In genomic region chr1:31152799-31153426, GRCm38 (mm10) we compare ENCODE assay signal across 13 mouse cellular contexts. TPM values are rescaled to one million over a fixed set of nuclear protein-coding genes. Genes with fewer than 3 reads are reported as not detected.
DNase-seq lines count a peak whose midpoint lies in the region; ATAC-seq and TF ChIP-seq lines count a peak whose summit lies in the region.
"Had no signal": no experiment of that assay in that cellular context is flagged by ENCODE, and none has a peak within 500 bp of the region (broad histone marks: within the 10 kb centered on the region; RNA-seq: fewer than 3 reads in every experiment).

No protein-coding gene starts in this region.

- 42% methylated on average over 2 of the region's 2 CpGs for WGBS in liver, embryonic 12.5 days (ENCODE audit: insufficient replicate concordance)
- WGBS in intestine, embryonic 15.5 days = 43% methylated on average over 2 of the region's 2 CpGs
- 62% methylated on average over 2 of the region's 2 CpGs for WGBS in neural tube, embryonic 14.5 days

- H3K4me2 ChIP-seq in liver, embryonic 12.5 days = no peak overlapping the region
- H3K4me2 ChIP-seq in intestine, embryonic 15.5 days (replicated peaks) = no peak overlapping the region
- H3K4me2 ChIP-seq in neural tube, embryonic 14.5 days (ENCODE audit: low read depth, low read length) = no peak overlapping the region
- H3K4me2 ChIP-seq: embryonic facial prominence, embryonic 13.5 days; heart, embryonic 13.5 days had no signal

- peak; percentile 42; the same call in 1 of the 2 replicates for ATAC-seq in liver, embryonic 12.5 days
- peak; percentile 50 for ATAC-seq in intestine, embryonic 15.5 days
- peak; percentile 24; the same call in 1 of the 2 replicates for ATAC-seq in neural tube, embryonic 14.5 days (ENCODE audit: low read depth)
- no peak for ATAC-seq in activated CD4-positive, CD25-positive, alpha-beta regulatory T cell, adult 4 months

- no peak overlapping the region for H3K9ac ChIP-seq in liver, embryonic 12.5 days
- H3K9ac ChIP-seq in intestine, embryonic 15.5 days = no peak overlapping the region
- H3K9ac ChIP-seq in neural tube, embryonic 14.5 days (replicated peaks; ENCODE audit: low read depth, low read length) = no peak overlapping the region
- H3K9ac ChIP-seq: embryonic facial prominence, embryonic 13.5 days; heart, embryonic 13.5 days had no signal

- TF ChIP-seq CTCF in layer of hippocampus, adult 2 months (conservative IDR thresholded peaks at IDR 0.05) = no peak; the same call in 1 of the 2 replicates

- H3K4me1 ChIP-seq in liver, embryonic 12.5 days = no peaks in the 10 kb centered on the region
- H3K4me1 ChIP-seq in intestine, embryonic 15.5 days (replicated peaks) = 0 out of 2 replicates have a peak, but pooled peaks cover 6% of the 10 kb centered on the region
- no peaks in the 10 kb centered on the region for H3K4me1 ChIP-seq in neural tube, embryonic 14.5 days (ENCODE audit: control insufficient read depth, insufficient read depth, low read length)
- H3K4me1 ChIP-seq: megakaryocyte, embryonic 14.5 days had no signal

- peak; percentile 12 for DNase-seq in adrenal gland, adult 2 months
- no peak for DNase-seq in adrenal gland, postnatal 4 days (ENCODE audit: low spot score in 2 of 2)
- DNase-seq in liver = no peak
- DNase-seq in layer of hippocampus, adult 2 months (ENCODE audit: low spot score in 2 of 2) = no peak
- DNase-seq: layer of hippocampus, postnatal 36 days had no signal

- H3K27ac ChIP-seq in liver, embryonic 12.5 days = no peak overlapping the region
- H3K27ac ChIP-seq in intestine, embryonic 15.5 days = no peak overlapping the region
- H3K27ac ChIP-seq in neural tube, embryonic 14.5 days (ENCODE audit: low read depth, low read length) = no peak overlapping the region
- no peak overlapping the region for H3K27ac ChIP-seq in layer of hippocampus, adult 2 months
- H3K27ac ChIP-seq: embryonic facial prominence, embryonic 13.5 days; heart, embryonic 13.5 days had no signal

- H3K9me3 ChIP-seq in liver, embryonic 12.5 days (replicated peaks) = no peaks in the 10 kb centered on the region
- H3K9me3 ChIP-seq in intestine, embryonic 15.5 days = no peaks in the 10 kb centered on the region
- H3K9me3 ChIP-seq in neural tube, embryonic 14.5 days (ENCODE audit: control insufficient read depth, low read length) = no peaks in the 10 kb centered on the region
- H3K9me3 ChIP-seq: embryonic facial prominence, embryonic 13.5 days; heart, embryonic 13.5 days; megakaryocyte, embryonic 14.5 days had no signal

- no peaks in the 10 kb centered on the region for H3K27me3 ChIP-seq in liver, embryonic 12.5 days (replicated peaks)
- no peaks in the 10 kb centered on the region for H3K27me3 ChIP-seq in intestine, embryonic 15.5 days (replicated peaks)
- H3K27me3 ChIP-seq in neural tube, embryonic 14.5 days (ENCODE audit: control insufficient read depth, insufficient read depth, low read length) = no peaks in the 10 kb centered on the region
- H3K27me3 ChIP-seq: embryonic facial prominence, embryonic 13.5 days; heart, embryonic 13.5 days; megakaryocyte, embryonic 14.5 days had no signal

- H3K36me3 ChIP-seq in liver, embryonic 12.5 days = no peaks in the 10 kb centered on the region
- H3K36me3 ChIP-seq in intestine, embryonic 15.5 days = no peaks in the 10 kb centered on the region
- H3K36me3 ChIP-seq in neural tube, embryonic 14.5 days (ENCODE audit: control insufficient read depth, insufficient read depth, low read length) = no peaks in the 10 kb centered on the region
- H3K36me3 ChIP-seq: embryonic facial prominence, embryonic 13.5 days; heart, embryonic 13.5 days had no signal

- H3K4me3 ChIP-seq in liver, embryonic 12.5 days = no peak overlapping the region
- H3K4me3 ChIP-seq in intestine, embryonic 15.5 days (replicated peaks) = no peak overlapping the region
- no peak overlapping the region for H3K4me3 ChIP-seq in neural tube, embryonic 14.5 days (ENCODE audit: low read depth, low read length)
- H3K4me3 ChIP-seq in layer of hippocampus, adult 2 months = no peak overlapping the region
- H3K4me3 ChIP-seq: embryonic facial prominence, embryonic 13.5 days; heart, embryonic 13.5 days; megakaryocyte, embryonic 14.5 days had no signal

RNA-seq across cellular contexts. Expression of gene Lgsn, which starts 23.3 kb away (rescaled TPM):
- not detected for total RNA-seq in adrenal gland, adult 2 months (2021)
- not detected in 2 replicates for polyA plus RNA-seq in adrenal gland, adult 2 months (2012; rRNA removed)
- total RNA-seq in adrenal gland, postnatal 4 days (2021) = not detected
- not detected in 2 replicates for polyA plus RNA-seq in liver, embryonic 12.5 days (2016; fragmentation: Nextera tagmentation; extraction: Ambion mirVana)
- not detected in 2 replicates for polyA plus RNA-seq in intestine, embryonic 15.5 days (2015; fragmentation: Nextera tagmentation; extraction: Ambion mirVana)
- not detected in 2 replicates for polyA plus RNA-seq in neural tube, embryonic 14.5 days (2014; fragmentation: Nextera tagmentation; extraction: Ambion mirVana)
- polyA plus RNA-seq in activated CD4-positive, CD25-positive, alpha-beta regulatory T cell, adult 4 months (2017; shearing (Covaris generic)) = not detected
- not detected for total RNA-seq in layer of hippocampus, adult 2 months (2021)
- total RNA-seq: layer of hippocampus, postnatal 36 days had no signal
- polyA plus RNA-seq: C2C12; embryonic facial prominence, embryonic 13.5 days; heart, embryonic 13.5 days had no signal
